Mouse (Mus musculus): ENCODE measurements around the gene Olfr69.

DNA sequence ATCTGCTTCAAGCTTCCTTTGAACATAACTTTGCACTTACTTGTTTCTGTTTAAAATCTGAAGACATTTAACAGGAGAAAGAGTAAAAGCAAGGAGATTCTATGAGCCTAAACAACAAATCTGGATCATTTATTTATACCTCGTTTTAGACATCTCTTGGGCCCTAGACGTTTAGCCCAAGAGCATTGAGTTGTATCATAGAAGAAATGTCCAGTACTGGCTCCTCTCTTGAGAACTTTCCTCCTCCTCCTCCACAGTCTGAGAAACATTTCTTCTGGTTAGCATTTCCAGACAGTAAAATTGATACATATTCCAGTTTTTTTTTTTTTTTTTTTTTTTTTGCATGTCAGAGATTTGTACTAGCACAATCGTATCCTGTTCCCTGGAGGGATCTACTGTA is 20.3 kb upstream of the Olfr69 start, which contains the start of gene Olfr67:
- no peak for TF ChIP-seq CHD2 (IDR thresholded peaks at IDR 0.05; ENCODE audit: low read length)
- TF ChIP-seq E2F4 (IDR thresholded peaks at IDR 0.05; ENCODE audit: insufficient replicate concordance, low read depth, low read length), result no peak
- TF ChIP-seq TCF12 (IDR thresholded peaks at IDR 0.05; ENCODE audit: low read depth, low read length), result no peak
- no peak for TF ChIP-seq CTCF (conservative IDR thresholded peaks at IDR 0.05 in 1 of 2, IDR thresholded peaks at IDR 0.05 in 1 of 2; ENCODE audit: low read depth in 2 of 2, low read length in 2 of 2)
- TF ChIP-seq GABPA (IDR thresholded peaks at IDR 0.05; ENCODE audit: insufficient replicate concordance, low read depth, low read length), result no peak
- no peak for TF ChIP-seq MXI1 (IDR thresholded peaks at IDR 0.05; ENCODE audit: low read depth, low read length)
- TF ChIP-seq HCFC1 (IDR thresholded peaks at IDR 0.05; ENCODE audit: low read depth, low read length), result no peak
- TF ChIP-seq POLR2A (IDR thresholded peaks at IDR 0.05; ENCODE audit: low read depth, low read length), result no peak
- TF ChIP-seq ZNF384 (IDR thresholded peaks at IDR 0.05; ENCODE audit: low read depth, low read length), result no peak
- no peak for TF ChIP-seq ZKSCAN1 (IDR thresholded peaks at IDR 0.05; ENCODE audit: borderline replicate concordance, low read depth, low read length)
- TF ChIP-seq ZMIZ1 (IDR thresholded peaks at IDR 0.05; ENCODE audit: low read depth, low read length), result no peak
- no peak for TF ChIP-seq RCOR1 (conservative IDR thresholded peaks at IDR 0.05; ENCODE audit: low read depth, low read length)
